Mouse (Mus musculus): ENCODE measurements at regions not wholly inside any gene's neighbourhood (a gene's known extent, or its start where the extent isn't known, plus 50 kb on each side); places are given as distances from the start of the nearest gene placed in this dataset.

DNA sequence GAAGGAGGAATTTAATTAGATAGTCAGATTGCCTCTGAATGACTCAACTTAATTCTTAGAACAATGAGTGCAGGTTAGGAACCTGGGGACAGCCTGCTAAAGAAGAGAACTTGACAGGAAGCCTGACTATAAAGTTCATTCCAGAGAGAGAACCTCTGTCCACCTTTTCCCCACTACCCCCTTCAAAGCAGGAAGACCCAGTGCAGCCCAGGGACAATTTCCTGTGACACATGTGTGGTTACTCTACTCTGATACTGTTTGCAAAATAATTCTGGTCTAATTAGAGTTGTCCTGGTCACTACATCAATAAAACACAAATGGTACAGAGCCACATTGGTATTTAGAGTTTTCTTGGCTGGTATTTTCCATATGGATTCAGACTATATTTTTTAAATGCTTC is 65.5 kb upstream of the Jade1 start:
- TF ChIP-seq CTCF (IDR thresholded peaks at IDR 0.05; ENCODE audit: low read depth) = no peak
- no peak for TF ChIP-seq EP300 (IDR thresholded peaks at IDR 0.05; ENCODE audit: low read depth)
